Mouse (Mus musculus) C2C12 (cell line): ENCODE measurements around the gene Dgkg. TPM values are rescaled to one million over a fixed set of nuclear protein-coding genes. Genes with fewer than 3 reads are reported as not detected.

ENCODE experiments used
- H3K27me3 ChIP-seq: one replicate; pipeline ENCODE4 v1.6.1; 2011; ENCODE audit not compliant: control insufficient read depth, insufficient read depth, insufficient read length
- H3K36me3 ChIP-seq: one replicate; pipeline ENCODE4 v1.6.1; 2011; ENCODE audit not compliant: control insufficient read depth, insufficient read depth
- H3K4me3 ChIP-seq: one replicate; pipeline ENCODE4 v1.5.1; 2011; ENCODE audit warnings: mild to moderate bottlenecking, control low read depth; ENCODE audit not compliant: poor library complexity, insufficient read depth, severe bottlenecking
- H3K79me2 ChIP-seq: one replicate; pipeline ENCODE4 v1.6.1; 2011; ENCODE audit not compliant: control insufficient read depth, insufficient read depth
- H3K79me3 ChIP-seq: one replicate; pipeline ENCODE4 v1.6.1; 2011; ENCODE audit warnings: low read depth, control low read depth
- H3ac ChIP-seq: one replicate; pipeline ENCODE3; 2011; ENCODE audit warnings: low read depth; ENCODE audit not compliant: control insufficient read depth, insufficient read length
- CEBPB ChIP-seq: IDR thresholded peaks from one replicate; pipeline ENCODE4 v1.6.1; 2011; ENCODE audit warnings: low read depth, mild to moderate bottlenecking, control low read depth, moderate library complexity
- CTCF ChIP-seq: IDR thresholded peaks from one replicate; pipeline ENCODE4 v1.5.1; 2011; ENCODE audit not compliant: control insufficient read depth, insufficient read depth, insufficient read length
- FOSL1 ChIP-seq: IDR thresholded peaks from one replicate; pipeline ENCODE4 v1.8.0; 2011; ENCODE audit warnings: mild to moderate bottlenecking, low read length; ENCODE audit not compliant: poor library complexity, insufficient read depth, severe bottlenecking
- MAX ChIP-seq: IDR thresholded peaks from one replicate; pipeline ENCODE4 v1.6.1; 2011; ENCODE audit warnings: mild to moderate bottlenecking, control low read depth
- MYOD1 ChIP-seq: IDR thresholded peaks from one replicate; pipeline ENCODE4 v1.6.1; 2011; ENCODE audit warnings: low read depth; ENCODE audit not compliant: control insufficient read depth, insufficient read length
- MYOG ChIP-seq: IDR thresholded peaks from one replicate; pipeline ENCODE4 v1.6.1; 2011; ENCODE audit not compliant: control insufficient read depth, insufficient read length; ENCODE audit errors: extremely low read depth
- USF1 ChIP-seq: IDR thresholded peaks from one replicate; pipeline ENCODE4 v1.6.1; 2011; ENCODE audit warnings: low read depth, mild to moderate bottlenecking, control low read depth, moderate library complexity
- polyA plus RNA-seq: library from polyadenylated mRNA; unstranded; fragments of >200 nt; fragmentation: generic; extraction: Trizol; gene quantifications from one replicate; pipeline ENCODE4 v1.2.1, GENCODE M21; 2012; ENCODE audit warnings: missing spikeins

Gene Dgkg
- polyA plus RNA-seq, 1 experiment = 0.01 TPM

GRCm38 (mm10) chr16:22585523-22585922, 71.5 kb downstream of the Dgkg start:
- no peaks in the 10 kb centered on the region for H3K36me3 ChIP-seq
- H3K79me3 ChIP-seq = no peaks in the 10 kb centered on the region
- H3K4me3 ChIP-seq = no peak overlapping the region
- no peak overlapping the region for H3ac ChIP-seq
- peaks cover 3% of the 10 kb centered on the region for H3K27me3 ChIP-seq
- H3K79me2 ChIP-seq = no peaks in the 10 kb centered on the region
- TF ChIP-seq USF1 (no peak), MYOD1 (no peak), MAX (no peak), CTCF (no peak), CEBPB (no peak), FOSL1 (no peak), MYOG (no peak)

- Histone ChIP-seq H3ac (no peak overlapping the region), H3K4me3 (no peak overlapping the region), H3K27me3 (peaks cover 7% of the 10 kb centered on the region), H3K79me2 (no peaks in the 10 kb centered on the region), H3K36me3 (no peaks in the 10 kb centered on the region), H3K79me3 (no peaks in the 10 kb centered on the region)
- TF ChIP-seq MAX (no peak), CTCF (no peak), CEBPB (no peak), MYOG (no peak), FOSL1 (no peak)
Measured at GRCm38 (mm10) chr16:22583401-22583800, 73.6 kb downstream of the Dgkg start.

- Histone ChIP-seq H3K27me3 (peaks cover 7% of the 10 kb centered on the region), H3K36me3 (no peaks in the 10 kb centered on the region), H3K79me2 (no peaks in the 10 kb centered on the region), H3K4me3 (no peak overlapping the region), H3K79me3 (no peaks in the 10 kb centered on the region), H3ac (no peak overlapping the region)
- TF ChIP-seq USF1 = no peak
- TF ChIP-seq CTCF = no peak
- no peak for TF ChIP-seq CEBPB
- no peak for TF ChIP-seq MYOD1
- no peak for TF ChIP-seq MYOG
- TF ChIP-seq FOSL1 = no peak
- no peak for TF ChIP-seq MAX
Measured at GRCm38 (mm10) chr16:22582173-22582929, 74.7 kb downstream of the Dgkg start.

GRCm38 (mm10) chr16:22580103-22580502, 76.9 kb downstream of the Dgkg start:
- TF ChIP-seq FOSL1 (no peak), MAX (no peak), MYOG (no peak), CTCF (no peak), USF1 (no peak), CEBPB (no peak), MYOD1 (no peak)
- Histone ChIP-seq H3ac (no peak overlapping the region), H3K4me3 (no peak overlapping the region), H3K27me3 (peaks cover 17% of the 10 kb centered on the region), H3K79me2 (no peaks in the 10 kb centered on the region), H3K79me3 (no peaks in the 10 kb centered on the region), H3K36me3 (no peaks in the 10 kb centered on the region)

- H3K36me3 ChIP-seq = no peaks in the 10 kb centered on the region
- H3K4me3 ChIP-seq = no peak overlapping the region
- TF ChIP-seq CTCF (no peak), MYOG (no peak), FOSL1 (no peak), MAX (no peak), USF1 (no peak), CEBPB (no peak), MYOD1 (no peak)
- no peak overlapping the region for H3ac ChIP-seq
- H3K79me2 ChIP-seq = no peaks in the 10 kb centered on the region
- H3K27me3 ChIP-seq = peaks cover 19% of the 10 kb centered on the region
- no peaks in the 10 kb centered on the region for H3K79me3 ChIP-seq
Measured at GRCm38 (mm10) chr16:22578883-22579282, 78.1 kb downstream of the Dgkg start.

GRCm38 (mm10) chr16:22577656-22578055, 79.4 kb downstream of the Dgkg start:
- H3K27me3 ChIP-seq = peaks cover 24% of the 10 kb centered on the region
- H3K79me3 ChIP-seq = no peaks in the 10 kb centered on the region
- no peak overlapping the region for H3K4me3 ChIP-seq
- no peak overlapping the region for H3ac ChIP-seq
- no peaks in the 10 kb centered on the region for H3K79me2 ChIP-seq
- no peaks in the 10 kb centered on the region for H3K36me3 ChIP-seq
- TF ChIP-seq MYOG (no peak), CEBPB (no peak), CTCF (no peak), MAX (no peak), FOSL1 (no peak), MYOD1 (no peak), USF1 (no peak)
